ENCODE assay signal across 21 mouse cellular contexts in the genomic region with DNA sequence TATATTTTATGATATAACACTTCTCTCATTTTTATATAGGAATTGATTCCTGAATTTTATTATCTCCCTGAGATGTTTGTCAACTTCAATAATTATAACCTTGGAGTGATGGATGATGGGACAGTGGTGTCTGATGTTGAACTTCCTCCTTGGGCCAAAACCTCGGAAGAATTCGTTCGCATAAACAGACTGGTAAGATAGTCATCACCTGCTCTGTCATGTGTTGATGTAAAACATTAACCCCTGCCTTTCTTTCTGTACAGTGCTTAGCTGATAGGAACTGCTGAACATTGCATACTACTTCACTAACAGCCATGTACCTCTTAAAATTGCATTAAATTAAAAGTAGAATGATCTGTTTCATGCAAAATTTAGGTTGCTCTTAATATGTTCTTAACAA.
DNase-seq lines count a peak whose midpoint lies in the region; TF ChIP-seq lines count a peak whose summit lies in the region.
"Had no signal": no experiment of that assay in that cellular context is flagged by ENCODE, and none has a peak within 500 bp of the region (broad histone marks: within the 10 kb centered on the region; RNA-seq: fewer than 3 reads in every experiment).

No protein-coding gene starts in this region.

- peak; percentile 6 for DNase-seq in kidney, adult 9 months
- no peak for DNase-seq in kidney, adult 8-10 months
- DNase-seq in 416B (ENCODE audit: low read depth) (peak; percentile 20), MEL (ENCODE audit: low read depth, low spot score) (peak; percentile 58)
- DNase-seq in adrenal gland, adult (ENCODE audit: inconsistent age in 2 of 2, low spot score in 1 of 2): no peak
- DNase-seq: adrenal gland, adult 8-10 months; adrenal gland, postnatal 14 days; adrenal gland, postnatal 36 days; B cell, adult 2 months; cerebellum, adult 11-12 months; cerebellum, adult 2 months; cerebellum, adult 9-10 months; cerebellum, postnatal 10 days; cerebellum, postnatal 25 days; forebrain, postnatal 0 days had no signal

- no peak for TF ChIP-seq POLR2A in MEL (IDR thresholded peaks at IDR 0.05; ENCODE audit: control insufficient read depth in 1 of 2, insufficient read depth in 1 of 2, low read depth in 1 of 2, low read length in 2 of 2, poor library complexity in 1 of 2)

- H3K4me1 ChIP-seq in MEL (ENCODE audit: control insufficient read depth in 1 of 2, insufficient read depth in 2 of 2, low read length in 2 of 2): peaks cover 2% of the 10 kb centered on the region in 2 experiments; a peak in 3 of 4 replicates
- H3K4me1 ChIP-seq: forebrain, embryonic 13.5 days; forebrain, embryonic 15.5 days had no signal

- peaks cover 0 to 3% of the 10 kb centered on the region in 2 experiments; a peak in 2 of 4 replicates for H3K36me3 ChIP-seq in MEL (ENCODE audit: control insufficient read depth in 1 of 2, insufficient read depth in 2 of 2, low read length in 2 of 2)
- H3K36me3 ChIP-seq: embryonic facial prominence, embryonic 10.5 days; embryonic facial prominence, embryonic 12.5 days; forebrain, embryonic 15.5 days; G1E had no signal

- no peak for TF ChIP-seq RAD21 in MEL (IDR thresholded peaks at IDR 0.05; ENCODE audit: low read depth, low read length)

- no peaks in the 10 kb centered on the region for H3K79me2 ChIP-seq in MEL (ENCODE audit: control insufficient read depth, insufficient read depth, low read length, poor library complexity)

- no peak overlapping the region for H3K27ac ChIP-seq in MEL (ENCODE audit: control insufficient read depth, low read depth, low read length)
- H3K27ac ChIP-seq: embryonic facial prominence, embryonic 10.5 days; embryonic facial prominence, embryonic 12.5 days; forebrain, embryonic 13.5 days; forebrain, embryonic 15.5 days had no signal

- TF ChIP-seq CTCF in MEL (IDR thresholded peaks at IDR 0.05 in 2 of 3, conservative IDR thresholded peaks at IDR 0.05 in 1 of 3; ENCODE audit: control insufficient read depth in 1 of 3, insufficient read depth in 1 of 3, low read depth in 2 of 3, low read length in 3 of 3, poor library complexity in 1 of 3, severe bottlenecking in 1 of 3): no peak

- no peaks in the 10 kb centered on the region for H3K27me3 ChIP-seq in MEL (ENCODE audit: control insufficient read depth in 1 of 2, insufficient read depth in 2 of 2, low read length in 2 of 2)
- H3K27me3 ChIP-seq: CH12.LX; embryonic facial prominence, embryonic 12.5 days; forebrain, embryonic 13.5 days; forebrain, embryonic 15.5 days had no signal

- H3K9ac ChIP-seq in MEL (ENCODE audit: control insufficient read depth, low read depth, low read length, poor library complexity, severe bottlenecking): no peak overlapping the region
- H3K9ac ChIP-seq: embryonic facial prominence, embryonic 12.5 days; forebrain, embryonic 13.5 days; forebrain, embryonic 15.5 days; forebrain, postnatal 0 days had no signal

- 0 out of 4 replicates have a peak, but pooled peaks of 1 of the 2 experiments have one; percentile 15 for TF ChIP-seq EP300 in MEL (IDR thresholded peaks at IDR 0.05; ENCODE audit: low read depth in 1 of 2, low read length in 2 of 2)

- H3K4me3 ChIP-seq in MEL (ENCODE audit: control insufficient read depth in 1 of 2, insufficient read depth in 1 of 2, low read depth in 2 of 2, low read length in 2 of 2): no peak overlapping the region
- H3K4me3 ChIP-seq: embryonic facial prominence, embryonic 10.5 days; embryonic facial prominence, embryonic 12.5 days; forebrain, embryonic 13.5 days; forebrain, embryonic 15.5 days had no signal

- no peaks in the 10 kb centered on the region for H3K9me3 ChIP-seq in MEL (replicated peaks; ENCODE audit: insufficient read depth, low read length)
- H3K9me3 ChIP-seq: embryonic facial prominence, embryonic 10.5 days; embryonic facial prominence, embryonic 12.5 days; forebrain, embryonic 13.5 days; forebrain, embryonic 15.5 days; G1E had no signal

TF ChIP-seq in MEL, 35 proteins besides CTCF, POLR2A, EP300 and RAD21:
- no peak for TF ChIP-seq KAT2A (conservative IDR thresholded peaks at IDR 0.05; ENCODE audit: low read depth, low read length)
- TF ChIP-seq ZC3H11A (IDR thresholded peaks at IDR 0.05; ENCODE audit: low read depth, low read length): no peak
- peak; percentile 39; the same call in 1 of the 2 replicates for TF ChIP-seq HCFC1 (IDR thresholded peaks at IDR 0.05; ENCODE audit: low read depth, low read length)
- peak; percentile 27; the same call in 1 of the 2 replicates for TF ChIP-seq GATA1 (IDR thresholded peaks at IDR 0.05; ENCODE audit: low read depth, low read length)
- TF ChIP-seq NRF1 (IDR thresholded peaks at IDR 0.05; ENCODE audit: insufficient read depth, low read depth, low read length, poor library complexity, severe bottlenecking): no peak
- peak; percentile 34; the same call in 1 of the 2 replicates for TF ChIP-seq SIN3A (IDR thresholded peaks at IDR 0.05; ENCODE audit: low read length)
- TF ChIP-seq BHLHE40 (IDR thresholded peaks at IDR 0.05; ENCODE audit: borderline replicate concordance, low read depth, low read length): no peak
- peak; percentile 52; the same call in 1 of the 2 replicates for TF ChIP-seq ETS1 (IDR thresholded peaks at IDR 0.05; ENCODE audit: low read depth, low read length)
- TF ChIP-seq SMC3 (IDR thresholded peaks at IDR 0.05; ENCODE audit: low read depth, low read length): no peak
- TF ChIP-seq MAX (IDR thresholded peaks at IDR 0.05; ENCODE audit: low read length): no peak
- TF ChIP-seq USF1 (IDR thresholded peaks at IDR 0.05; ENCODE audit: low read depth, low read length): peak; percentile 52; the same call in 1 of the 2 replicates

Comparison
In these comparisons a context has a peak if more than half of its experiments do, and no peak if none do; other contexts are left out.
1. DNase-seq: peak in kidney, adult 9 months (single experiment), 416B (single experiment) and MEL (single experiment); none in kidney, adult 8-10 months (0 of 2) and adrenal gland, adult (0 of 2).